Mouse (Mus musculus): ENCODE results near the gene Rac3. TPM values are rescaled to one million over a fixed set of nuclear protein-coding genes. Genes with fewer than 3 reads are reported as not detected.
"Not testable (repeated sequence)": the region's sequence is repeated elsewhere in the genome, so short reads cannot be mapped to it uniquely, and the experiment has no call there.

The Rac3 gene
- polyA plus RNA-seq, 1 experiment from 2014 or later, result 32.4 TPM

DNA sequence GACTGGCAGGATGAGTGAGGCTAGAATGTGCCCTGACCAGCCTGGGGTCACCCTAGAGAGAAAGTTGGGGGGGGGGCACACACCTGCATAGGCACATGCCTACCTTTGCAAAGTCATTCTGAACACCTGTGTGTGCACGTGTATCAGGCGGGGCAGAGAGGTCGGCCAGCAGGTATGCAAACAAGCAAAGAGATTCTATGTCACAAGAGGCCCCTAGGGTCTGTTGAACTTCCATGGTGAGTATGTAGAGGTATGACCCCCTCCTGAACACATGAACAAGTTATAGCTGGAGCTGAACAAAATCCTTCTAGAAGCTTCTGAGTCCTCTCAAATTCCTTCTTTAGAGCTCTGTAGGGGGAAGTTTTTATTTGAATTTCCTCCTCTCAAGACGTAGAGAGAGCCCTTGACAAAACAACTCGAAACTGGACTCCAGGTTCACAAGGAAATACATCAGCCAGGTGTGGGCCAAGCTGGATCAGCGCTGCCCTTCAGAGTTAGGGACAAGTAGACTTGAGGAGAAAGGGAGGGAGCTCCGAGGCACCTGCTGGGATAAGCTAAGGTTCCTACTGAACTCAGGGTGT, 22.9 kb downstream of the Rac3 start:
- H3K27me3 ChIP-seq (ENCODE audit: low read depth, poor library complexity, severe bottlenecking), result no peaks in the 10 kb centered on the region
- no peaks in the 10 kb centered on the region for H3K4me1 ChIP-seq
- H3K4me3 ChIP-seq, result no peak overlapping the region
- 82% methylated on average over 7 of the region's 7 CpGs for WGBS
- no peak overlapping the region for H3K27ac ChIP-seq (replicated peaks)
- no peak for DNase-seq (ENCODE audit: low spot score)
- H3K9me3 ChIP-seq (replicated peaks), result no peaks in the 10 kb centered on the region
- H3K36me3 ChIP-seq, result no peaks in the 10 kb centered on the region

DNA sequence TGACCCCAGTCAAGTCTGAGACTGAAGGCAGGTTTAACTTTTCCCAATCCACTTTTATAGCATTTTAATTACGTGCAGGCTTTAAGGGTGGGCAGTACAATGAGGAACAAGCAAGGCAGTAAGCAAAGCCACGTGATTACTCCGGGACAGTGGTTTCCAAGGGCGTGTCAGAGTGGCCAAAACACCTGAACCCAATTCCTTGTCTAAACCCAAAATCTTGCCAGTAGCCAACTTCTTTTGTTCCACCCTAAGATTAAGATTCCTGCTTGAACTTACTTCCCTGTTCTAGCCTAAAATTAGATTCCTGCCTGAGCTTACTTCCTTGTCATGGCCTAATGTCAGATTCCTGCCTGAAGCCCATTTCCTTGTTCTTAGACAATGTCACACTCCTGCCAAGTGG, 26.7 kb downstream of the Rac3 start:
- 86% methylated on average over 4 of the region's 4 CpGs for WGBS
- H3K36me3 ChIP-seq, result no peaks in the 10 kb centered on the region
- no peaks in the 10 kb centered on the region for H3K27me3 ChIP-seq (ENCODE audit: low read depth, poor library complexity, severe bottlenecking)
- DNase-seq (ENCODE audit: low spot score), result no peak
- no peak overlapping the region for H3K4me3 ChIP-seq
- H3K9me3 ChIP-seq (replicated peaks), result no peaks in the 10 kb centered on the region
- no peak overlapping the region for H3K27ac ChIP-seq (replicated peaks)
- H3K4me1 ChIP-seq, result no peaks in the 10 kb centered on the region

DNA sequence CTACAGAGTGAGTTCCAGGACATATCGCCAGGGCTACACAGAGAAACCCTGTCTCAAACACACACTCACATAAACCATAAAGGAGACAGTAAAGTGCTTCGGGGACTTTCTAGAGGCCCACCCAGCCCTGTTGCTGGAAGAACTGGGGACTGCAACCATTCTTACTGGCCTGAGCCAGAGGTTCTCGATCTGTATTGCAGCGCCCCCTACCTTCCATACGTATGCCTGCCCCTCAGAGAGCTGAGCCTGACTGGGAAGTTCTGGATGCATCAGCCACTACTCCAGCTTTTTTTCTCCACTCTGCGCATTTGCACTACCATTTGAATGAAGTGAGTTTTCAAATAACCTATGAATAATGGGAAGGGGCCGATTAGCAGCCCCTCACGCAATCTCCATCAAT, 28.2 kb downstream of the Rac3 start:
- no peak overlapping the region for H3K27ac ChIP-seq (replicated peaks)
- DNase-seq (ENCODE audit: low spot score), result no peak
- 63% methylated on average over 8 of the region's 8 CpGs for WGBS

DNA sequence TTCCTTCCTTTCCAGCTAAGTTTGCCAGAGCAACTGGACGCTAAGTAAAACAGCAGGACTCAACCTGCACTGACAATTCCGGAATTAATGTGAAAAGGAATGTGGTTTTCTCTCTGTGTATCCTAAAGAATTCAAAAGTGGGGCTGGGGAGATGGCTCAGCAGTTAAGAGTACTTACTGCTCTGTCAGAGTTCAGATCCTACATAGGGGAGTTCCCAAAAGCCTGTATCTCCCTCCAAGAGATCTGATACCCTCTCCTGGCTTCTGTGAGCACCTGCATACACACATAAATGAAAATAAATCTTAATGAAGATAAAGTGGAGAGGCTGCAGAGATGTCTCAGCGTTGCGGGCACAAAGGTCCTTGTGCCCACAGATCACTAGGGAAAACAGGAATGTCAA, 30.3 kb downstream of the Rac3 start:
- no peaks in the 10 kb centered on the region for H3K4me1 ChIP-seq
- H3K4me3 ChIP-seq, result no peak overlapping the region
- no peaks in the 10 kb centered on the region for H3K36me3 ChIP-seq
- 85% methylated on average over 4 of the region's 4 CpGs for WGBS
- H3K9me3 ChIP-seq (replicated peaks), result peaks cover 2% of the 10 kb centered on the region; the same call in 1 of the 2 replicates
- DNase-seq (ENCODE audit: low spot score), result no peak
- no peak overlapping the region for H3K27ac ChIP-seq (replicated peaks)
- H3K27me3 ChIP-seq (ENCODE audit: low read depth, poor library complexity, severe bottlenecking), result no peaks in the 10 kb centered on the region

More for the DNA sequence above, 28.2 kb downstream of the Rac3 start:
- Histone ChIP-seq H3K4me3 (no peak overlapping the region), H3K36me3 (no peaks in the 10 kb centered on the region), H3K9me3 (replicated peaks) (no peaks in the 10 kb centered on the region), H3K4me1 (no peaks in the 10 kb centered on the region), H3K27me3 (ENCODE audit: low read depth, poor library complexity, severe bottlenecking) (no peaks in the 10 kb centered on the region)

DNA sequence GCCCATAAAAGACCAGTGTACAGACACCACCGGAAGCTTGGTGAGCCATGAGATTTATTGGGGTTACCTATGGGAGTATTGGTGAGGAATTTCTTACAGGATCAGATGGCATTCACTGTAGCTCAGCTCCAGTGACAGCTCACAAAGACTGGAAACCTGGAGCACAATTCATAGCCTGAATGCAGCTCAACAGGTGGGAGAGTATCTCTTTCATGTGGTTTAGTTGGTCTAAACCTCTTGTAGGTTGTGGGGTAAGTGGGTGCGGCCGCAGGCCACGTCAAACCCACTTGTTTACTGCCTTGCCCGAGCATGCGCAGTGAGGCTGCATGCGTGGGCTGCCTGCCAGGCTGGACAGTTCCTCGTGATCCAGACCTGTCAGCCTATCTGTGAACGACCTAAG, 39.0 kb downstream of the Rac3 start:
- H3K27ac ChIP-seq (replicated peaks), result no peak overlapping the region
- peaks cover 35% of the 10 kb centered on the region for H3K9me3 ChIP-seq (replicated peaks)
- 0 out of 2 replicates have a peak, but pooled peaks cover 6% of the 10 kb centered on the region for H3K4me1 ChIP-seq
- peaks cover 18% of the 10 kb centered on the region for H3K27me3 ChIP-seq (ENCODE audit: low read depth, poor library complexity, severe bottlenecking)
- 93% methylated on average over 9 of the region's 9 CpGs for WGBS
- DNase-seq (ENCODE audit: low spot score), result no peak
- H3K36me3 ChIP-seq, result no peaks in the 10 kb centered on the region
- H3K4me3 ChIP-seq, result no peak overlapping the region

DNA sequence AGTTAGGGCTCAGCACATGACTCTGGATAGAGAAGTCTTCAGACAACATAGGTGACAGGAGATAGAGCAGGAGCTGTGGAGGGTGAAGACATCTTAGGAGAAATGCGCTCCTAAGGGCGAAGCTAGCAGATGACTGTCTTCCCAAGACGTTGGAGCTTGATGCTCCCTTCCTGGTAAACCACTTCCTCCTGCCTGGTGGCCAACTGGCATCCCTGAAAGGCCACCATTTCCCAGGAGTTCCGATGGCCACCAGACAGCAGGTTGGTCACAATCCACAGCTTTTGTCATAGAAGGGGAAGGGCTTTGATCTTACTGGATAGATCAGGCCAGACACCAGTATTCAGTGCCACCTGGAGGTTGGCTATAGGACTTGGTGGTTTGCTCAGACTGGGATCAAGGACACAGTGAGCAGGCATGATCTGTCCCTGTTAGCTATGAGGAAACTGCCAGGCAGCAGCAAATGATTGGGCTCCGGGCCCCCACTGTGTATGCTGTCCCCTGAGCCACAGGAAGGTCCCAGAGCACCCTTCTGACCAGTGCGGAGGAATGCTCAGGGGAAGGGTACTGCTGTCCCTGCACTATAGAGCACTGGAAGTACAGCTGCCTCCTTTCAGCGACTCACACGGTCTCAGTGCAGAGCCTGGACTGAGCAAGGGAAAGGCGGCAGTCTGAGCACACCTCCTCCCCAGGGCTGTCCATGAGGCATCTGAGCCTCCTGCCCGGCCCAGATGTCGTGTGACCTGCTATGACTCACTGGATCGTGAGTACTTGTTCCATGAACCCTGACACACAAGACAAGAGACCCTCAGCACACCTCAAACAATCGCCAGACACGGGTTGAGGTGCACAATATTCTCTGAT, 40.8 kb downstream of the Rac3 start:
- peaks cover 28% of the 10 kb centered on the region for H3K9me3 ChIP-seq (replicated peaks)
- H3K4me1 ChIP-seq, result 0 out of 2 replicates have a peak, but pooled peaks cover 6% of the 10 kb centered on the region
- 76% methylated on average over 14 of the region's 14 CpGs for WGBS
- H3K4me3 ChIP-seq, result no peak overlapping the region
- H3K27me3 ChIP-seq (ENCODE audit: low read depth, poor library complexity, severe bottlenecking), result peaks cover 18% of the 10 kb centered on the region
- H3K27ac ChIP-seq (replicated peaks), result no peak overlapping the region
- DNase-seq (ENCODE audit: low spot score), result no peak
- H3K36me3 ChIP-seq, result no peaks in the 10 kb centered on the region

DNA sequence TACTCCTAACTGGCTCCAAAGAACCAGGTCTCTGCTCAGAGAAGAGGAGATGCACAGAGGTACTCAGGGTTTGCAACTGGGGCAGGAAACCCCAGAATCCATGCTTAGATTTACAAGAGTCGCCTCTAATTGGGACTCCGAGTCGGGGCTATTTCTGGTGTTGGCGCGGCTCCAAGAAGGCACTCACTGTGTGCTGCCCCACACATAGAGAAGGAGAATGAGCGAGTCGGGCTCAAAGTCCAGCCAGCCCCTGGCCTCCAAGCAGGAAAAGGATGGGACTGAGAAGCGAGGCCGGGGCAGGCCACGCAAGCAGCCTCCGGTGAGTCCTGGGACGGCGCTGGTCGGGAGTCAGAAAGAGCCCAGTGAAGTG, 41.4 kb downstream of the Rac3 start, which contains the start of gene Hmga1b:
Gene Hmga1b, plus strand, starts transcription at position 123 of the 370 bp plus-strand sequence.
- not testable (repeated sequence) for H3K36me3 ChIP-seq; H3K4me1 ChIP-seq; DNase-seq (ENCODE audit: low spot score)
- 19% methylated on average over 14 of the region's 14 CpGs for WGBS
- Histone ChIP-seq H3K9me3 (replicated peaks) (peaks cover 23% of the 10 kb centered on the region), H3K27ac (replicated peaks) (0 out of 2 replicates have a peak within 1 kb of the TSS, but pooled peaks have one; percentile 2), H3K4me3 (0 out of 2 replicates have a peak within 1 kb of the TSS, but pooled peaks have one; percentile 20), H3K27me3 (ENCODE audit: low read depth, poor library complexity, severe bottlenecking) (peaks cover 18% of the 10 kb centered on the region)

DNA sequence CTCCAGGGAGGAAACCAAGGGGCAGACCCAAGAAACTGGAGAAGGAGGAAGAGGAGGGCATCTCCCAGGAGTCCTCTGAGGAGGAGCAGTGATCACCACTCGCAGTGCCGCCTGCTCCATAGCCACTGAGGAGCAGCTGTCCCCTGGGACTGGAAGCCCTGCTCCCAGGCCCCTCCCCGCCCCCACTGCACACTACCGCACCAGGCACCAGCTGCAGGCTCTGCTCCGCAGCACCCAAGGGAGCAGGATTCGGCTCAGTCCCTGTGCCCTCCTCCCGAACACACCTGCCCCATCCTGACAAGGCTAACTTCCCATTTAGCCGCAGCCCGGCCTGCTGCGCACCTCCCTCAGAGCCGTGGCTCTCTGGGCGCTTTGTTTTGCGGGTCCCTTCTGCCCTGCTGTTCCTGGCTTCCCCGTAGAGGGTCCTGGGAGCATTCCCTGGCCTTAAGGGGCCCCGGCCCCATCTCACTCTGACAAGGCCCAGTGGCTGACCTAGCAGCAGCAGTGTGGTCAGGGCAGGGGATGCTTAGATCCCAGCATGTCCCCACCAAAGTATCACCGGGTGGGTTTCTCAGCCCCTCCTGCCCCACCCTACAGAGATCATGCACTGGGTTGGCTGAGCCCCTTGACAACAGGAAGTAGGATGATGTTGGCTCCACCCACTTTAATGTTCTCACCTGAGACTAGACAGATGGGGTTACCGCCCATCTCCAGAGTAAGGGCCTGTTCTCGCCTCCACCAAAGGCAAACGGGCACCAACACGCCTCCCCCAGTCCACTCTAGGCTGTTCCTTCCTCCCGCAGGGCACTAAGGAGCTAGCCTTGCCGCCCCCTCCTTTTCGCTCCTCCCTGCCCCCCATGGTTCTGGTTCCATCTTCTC, 42.1 kb downstream of the Rac3 start:
- H3K36me3 ChIP-seq; DNase-seq (ENCODE audit: low spot score); H3K4me1 ChIP-seq; H3K27ac ChIP-seq (replicated peaks): not testable (repeated sequence)
- WGBS, result 24% methylated on average over 3 of the region's 23 CpGs
- Histone ChIP-seq H3K4me3 (0 out of 2 replicates have a peak overlapping the region, but pooled peaks have one; percentile 20), H3K9me3 (replicated peaks) (peaks cover 16% of the 10 kb centered on the region; the same call in 1 of the 2 replicates), H3K27me3 (ENCODE audit: low read depth, poor library complexity, severe bottlenecking) (peaks cover 18% of the 10 kb centered on the region)

DNA sequence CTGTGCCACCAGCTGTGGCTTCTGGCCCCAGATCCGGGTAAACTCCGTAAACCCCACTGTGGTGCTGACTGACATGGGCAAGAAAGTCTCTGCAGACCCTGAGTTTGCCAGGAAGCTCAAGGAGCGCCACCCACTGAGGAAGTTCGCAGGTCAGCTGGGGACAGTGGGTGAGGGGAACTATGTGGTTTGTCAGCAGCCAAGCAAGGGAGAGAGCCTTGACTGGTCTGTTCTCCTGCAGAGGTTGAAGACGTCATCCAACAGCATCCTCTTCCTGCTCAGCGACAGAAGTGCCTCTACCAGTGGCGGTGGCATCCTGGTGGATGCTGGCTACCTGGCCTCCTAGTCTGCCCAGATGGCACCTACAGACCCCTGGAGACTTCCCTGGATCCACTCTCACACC, 45.8 kb downstream of the Rac3 start:
- 88% methylated on average over 4 of the region's 7 CpGs for WGBS
- H3K27me3 ChIP-seq (ENCODE audit: low read depth, poor library complexity, severe bottlenecking); H3K9me3 ChIP-seq (replicated peaks); H3K4me1 ChIP-seq; H3K27ac ChIP-seq (replicated peaks); H3K4me3 ChIP-seq; DNase-seq (ENCODE audit: low spot score); H3K36me3 ChIP-seq: not testable (repeated sequence)

DNA sequence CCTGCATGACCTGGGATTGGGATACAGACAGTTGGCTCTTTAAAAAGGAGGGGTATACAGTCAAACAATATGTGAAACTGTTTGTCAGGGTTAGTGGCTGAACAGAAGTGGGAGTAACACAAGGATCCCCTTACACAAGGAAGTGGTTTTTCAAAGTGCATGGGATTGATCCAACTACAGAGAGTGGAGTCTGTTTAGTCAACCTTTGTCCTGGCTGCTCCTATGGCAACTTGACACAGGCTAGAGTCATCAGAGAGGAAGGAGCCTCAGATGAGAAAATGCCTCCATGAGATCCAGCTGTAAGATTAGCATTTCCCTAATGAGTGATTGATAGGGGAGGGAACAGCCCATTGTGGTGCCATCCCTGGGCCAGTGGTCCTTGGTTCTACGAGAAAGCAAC, 46.9 kb downstream of the Rac3 start:
- 72% methylated on average over 1 of the region's 1 CpGs for WGBS
- no peaks in the 10 kb centered on the region for H3K4me1 ChIP-seq
- no peak for DNase-seq (ENCODE audit: low spot score)
- H3K27me3 ChIP-seq (ENCODE audit: low read depth, poor library complexity, severe bottlenecking), result no peaks in the 10 kb centered on the region
- no peaks in the 10 kb centered on the region for H3K9me3 ChIP-seq (replicated peaks)
- no peak overlapping the region for H3K27ac ChIP-seq (replicated peaks)
- no peaks in the 10 kb centered on the region for H3K36me3 ChIP-seq
- no peak overlapping the region for H3K4me3 ChIP-seq

DNA sequence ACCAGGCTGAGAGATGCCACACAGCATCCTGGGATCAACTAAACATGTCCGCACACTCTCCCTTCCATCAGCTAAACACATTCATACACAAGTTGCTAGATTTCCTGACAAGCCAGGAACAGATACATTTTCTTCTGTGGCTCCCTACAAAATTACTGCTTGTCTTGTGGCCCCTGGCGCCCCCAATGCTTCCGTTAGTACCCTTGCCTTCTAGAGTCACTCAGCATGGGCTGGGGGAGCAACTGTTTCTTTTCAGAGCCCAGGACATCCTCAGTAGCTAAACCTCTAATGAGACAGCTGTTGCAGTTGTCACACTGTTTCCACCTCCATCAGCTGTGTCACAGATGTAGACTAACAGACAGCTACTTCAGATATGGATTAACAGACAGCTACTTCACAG, 51.5 kb downstream of the Rac3 start:
- Histone ChIP-seq H3K4me3 (no peak overlapping the region), H3K27ac (replicated peaks) (no peak overlapping the region), H3K36me3 (no peaks in the 10 kb centered on the region), H3K27me3 (ENCODE audit: low read depth, poor library complexity, severe bottlenecking) (no peaks in the 10 kb centered on the region), H3K4me1 (peaks cover 15% of the 10 kb centered on the region), H3K9me3 (replicated peaks) (no peaks in the 10 kb centered on the region)
- no peak for DNase-seq (ENCODE audit: low spot score)
- WGBS, result 78% methylated on average over 3 of the region's 3 CpGs

All from midbrain, embryonic 10.5 days (tissue).